9 mouse cellular contexts compared by ENCODE assay signal in genomic region chr9:47439506-47439905, GRCm38 (mm10).
DNase-seq lines count a peak whose midpoint lies in the region; ATAC-seq and TF ChIP-seq lines count a peak whose summit lies in the region.
"Had no signal": no experiment of that assay in that cellular context is flagged by ENCODE, and none has a peak within 500 bp of the region (broad histone marks: within the 10 kb centered on the region; RNA-seq: fewer than 3 reads in every experiment).

No protein-coding gene starts in this region.

- no peaks in the 10 kb centered on the region for H3K27me3 ChIP-seq in testis, adult 2 months (ENCODE audit: control insufficient read depth, insufficient read depth, low read length)
- H3K27me3 ChIP-seq in limb, embryonic 14.5 days (ENCODE audit: control insufficient read depth, insufficient read depth, low read length): no peaks in the 10 kb centered on the region
- no peaks in the 10 kb centered on the region for H3K27me3 ChIP-seq in stomach, postnatal 0 days (ENCODE audit: control insufficient read depth, insufficient read depth, low read length)

- no peaks in the 10 kb centered on the region for H3K9me3 ChIP-seq in limb, embryonic 14.5 days (ENCODE audit: control insufficient read depth, low read length)
- H3K9me3 ChIP-seq in stomach, postnatal 0 days (ENCODE audit: control insufficient read depth, low read length): no peaks in the 10 kb centered on the region

- 0 out of 2 replicates have a peak overlapping the region, but pooled peaks have one; percentile 16 for H3K9ac ChIP-seq in limb, embryonic 14.5 days (ENCODE audit: low read depth, low read length, severe bottlenecking)
- H3K9ac ChIP-seq in stomach, postnatal 0 days (ENCODE audit: low read length): no peak overlapping the region

- no peak for TF ChIP-seq EP300 in stomach, postnatal 0 days (optimal IDR thresholded peaks at IDR 0.05)

- TF ChIP-seq CTCF in testis, adult 2 months (IDR thresholded peaks at IDR 0.05; ENCODE audit: control insufficient read depth, insufficient read depth, insufficient replicate concordance, low read depth, low read length): no peak
- no peak for TF ChIP-seq CTCF in stomach, postnatal 0 days (IDR thresholded peaks at IDR 0.05; ENCODE audit: low read depth)

- peaks cover 2% of the 10 kb centered on the region for H3K4me1 ChIP-seq in testis, adult 2 months (ENCODE audit: control insufficient read depth, insufficient read depth, low read length)
- H3K4me1 ChIP-seq in limb, embryonic 14.5 days (ENCODE audit: control insufficient read depth, insufficient read depth, low read length): no peaks in the 10 kb centered on the region
- H3K4me1 ChIP-seq in stomach, postnatal 0 days (replicated peaks; ENCODE audit: control insufficient read depth, insufficient read depth): no peaks in the 10 kb centered on the region

- no peak overlapping the region for H3K27ac ChIP-seq in testis, adult 2 months (ENCODE audit: control insufficient read depth, insufficient read depth, low read depth, low read length)
- H3K27ac ChIP-seq in limb, embryonic 14.5 days (replicated peaks; ENCODE audit: low read depth, low read length): no peak overlapping the region
- no peak overlapping the region for H3K27ac ChIP-seq in stomach, postnatal 0 days (replicated peaks)

- H3K4me2 ChIP-seq in limb, embryonic 14.5 days (replicated peaks; ENCODE audit: low read depth, low read length, severe bottlenecking): peak overlapping the region; percentile 39
- H3K4me2 ChIP-seq in stomach, postnatal 0 days (replicated peaks; ENCODE audit: low read depth): peak overlapping the region; percentile 21

- no peak for ATAC-seq in limb, embryonic 14.5 days (ENCODE audit: low FRiP score, low read depth)
- ATAC-seq in stomach, postnatal 0 days (ENCODE audit: low FRiP score, low TSS enrichment): no peak
- ATAC-seq in granulocyte monocyte progenitor cell, adult 5-6 weeks (replicated peaks; ENCODE audit: poor library complexity, severe bottlenecking): no peak

- H3K4me3 ChIP-seq in testis, adult 2 months (ENCODE audit: control insufficient read depth, low read depth, low read length): peak overlapping the region; percentile 50
- H3K4me3 ChIP-seq in limb, embryonic 14.5 days (replicated peaks; ENCODE audit: low read length): no peak overlapping the region
- no peak overlapping the region for H3K4me3 ChIP-seq in stomach, postnatal 0 days (ENCODE audit: low read depth, low read length)

- TF ChIP-seq POLR2A in testis, adult 2 months (IDR thresholded peaks at IDR 0.05; ENCODE audit: control insufficient read depth, low read depth, low read length): no peak
- no peak for TF ChIP-seq POLR2A in limb, embryonic 14.5 days (IDR thresholded peaks at IDR 0.05; ENCODE audit: borderline replicate concordance, extremely low read depth, insufficient read depth, insufficient read length)

- DNase-seq in heart, adult 11 months: peak; percentile 71
- no peak for DNase-seq in heart, postnatal 4 days
- DNase-seq in testis, postnatal 14 days (ENCODE audit: low spot score): no peak
- no peak for DNase-seq in limb, embryonic 14.5 days (ENCODE audit: low spot score)
- peak; percentile 34 for DNase-seq in stomach, postnatal 0 days (ENCODE audit: low spot score)
- DNase-seq in thymus, postnatal 10 days (ENCODE audit: low spot score in 2 of 2): no peak
- DNase-seq: kidney, postnatal 25 days had no signal

- no peaks in the 10 kb centered on the region for H3K36me3 ChIP-seq in testis, adult 2 months (ENCODE audit: control insufficient read depth, insufficient read depth, low read length)
- no peaks in the 10 kb centered on the region for H3K36me3 ChIP-seq in limb, embryonic 14.5 days (ENCODE audit: control insufficient read depth, insufficient read depth, low read length)
- H3K36me3 ChIP-seq in stomach, postnatal 0 days (ENCODE audit: control insufficient read depth, insufficient read depth, low read length): no peaks in the 10 kb centered on the region

- 26% methylated on average over 11 of the region's 11 CpGs for WGBS in limb, embryonic 14.5 days
- 24% methylated on average over 11 of the region's 11 CpGs for WGBS in stomach, postnatal 0 days

Comparison
In these comparisons a context has a peak if more than half of its experiments do, and no peak if none do; other contexts are left out.
1. DNase-seq: peak in heart, adult 11 months (single experiment) and stomach, postnatal 0 days (single experiment); none in heart, postnatal 4 days (single experiment), testis, postnatal 14 days (single experiment), limb, embryonic 14.5 days (single experiment) and thymus, postnatal 10 days (0 of 2).